Mouse (Mus musculus): ENCODE measurements around the gene Bcl2a1d. TPM values are rescaled to one million over a fixed set of nuclear protein-coding genes. Genes with fewer than 3 reads are reported as not detected.
"Not testable (repeated sequence)": the region's sequence is repeated elsewhere in the genome, so short reads cannot be mapped to it uniquely, and the experiment has no call there.

Gene Bcl2a1d
- polyA plus RNA-seq, 1 experiment: not detected

- H3K27me3 ChIP-seq (ENCODE audit: control insufficient read depth): not testable (repeated sequence)
These were observed 19.5 kb downstream of the Bcl2a1d start for GRCm38 (mm10) chr9:88712164-88712749.

GRCm38 (mm10) chr9:88710910-88711438, 20.7 kb downstream of the Bcl2a1d start:
- H3K27me3 ChIP-seq (ENCODE audit: control insufficient read depth); H3K9me3 ChIP-seq (ENCODE audit: control insufficient read depth, low read length); H3K4me3 ChIP-seq (replicated peaks); H3K4me1 ChIP-seq (ENCODE audit: control insufficient read depth); H3K36me3 ChIP-seq (ENCODE audit: control insufficient read depth): not testable (repeated sequence)

More at GRCm38 (mm10) chr9:88712164-88712749, 19.5 kb downstream of the Bcl2a1d start:
- not testable (repeated sequence) for H3K4me3 ChIP-seq (replicated peaks); H3K4me1 ChIP-seq (ENCODE audit: control insufficient read depth); H3K36me3 ChIP-seq (ENCODE audit: control insufficient read depth); H3K9me3 ChIP-seq (ENCODE audit: control insufficient read depth, low read length)

GRCm38 (mm10) chr9:88710439-88710838, 21.3 kb downstream of the Bcl2a1d start:
- not testable (repeated sequence) for H3K27me3 ChIP-seq (ENCODE audit: control insufficient read depth); H3K4me3 ChIP-seq (replicated peaks); H3K36me3 ChIP-seq (ENCODE audit: control insufficient read depth); H3K9me3 ChIP-seq (ENCODE audit: control insufficient read depth, low read length); H3K4me1 ChIP-seq (ENCODE audit: control insufficient read depth)

- H3K27me3 ChIP-seq (ENCODE audit: control insufficient read depth); H3K9me3 ChIP-seq (ENCODE audit: control insufficient read depth, low read length); H3K4me3 ChIP-seq (replicated peaks); H3K4me1 ChIP-seq (ENCODE audit: control insufficient read depth); H3K36me3 ChIP-seq (ENCODE audit: control insufficient read depth): not testable (repeated sequence)
These were observed 21.9 kb downstream of the Bcl2a1d start for GRCm38 (mm10) chr9:88709794-88710193.

GRCm38 (mm10) chr9:88709304-88709703, 22.4 kb downstream of the Bcl2a1d start:
- no peak overlapping the region for H3K4me3 ChIP-seq (replicated peaks)
- no peaks in the 10 kb centered on the region for H3K27me3 ChIP-seq (ENCODE audit: control insufficient read depth)
- no peak for TF ChIP-seq TAL1 (IDR thresholded peaks at IDR 0.05; ENCODE audit: low read length)
- TF ChIP-seq GATA1 (IDR thresholded peaks at IDR 0.05; ENCODE audit: low read length): no peak
- no peaks in the 10 kb centered on the region for H3K36me3 ChIP-seq (ENCODE audit: control insufficient read depth)
- no peaks in the 10 kb centered on the region for H3K4me1 ChIP-seq (ENCODE audit: control insufficient read depth)
- no peaks in the 10 kb centered on the region for H3K9me3 ChIP-seq (ENCODE audit: control insufficient read depth, low read length)

GRCm38 (mm10) chr9:88706700-88707099, 25.0 kb downstream of the Bcl2a1d start:
- no peak for TF ChIP-seq GATA1 (IDR thresholded peaks at IDR 0.05; ENCODE audit: low read length)
- TF ChIP-seq TAL1 (IDR thresholded peaks at IDR 0.05; ENCODE audit: low read length): no peak
- Histone ChIP-seq H3K4me1 (ENCODE audit: control insufficient read depth) (no peaks in the 10 kb centered on the region), H3K4me3 (replicated peaks) (no peak overlapping the region), H3K36me3 (ENCODE audit: control insufficient read depth) (no peaks in the 10 kb centered on the region), H3K9me3 (ENCODE audit: control insufficient read depth, low read length) (no peaks in the 10 kb centered on the region), H3K27me3 (ENCODE audit: control insufficient read depth) (no peaks in the 10 kb centered on the region)

GRCm38 (mm10) chr9:88705157-88705556, 26.6 kb downstream of the Bcl2a1d start:
- H3K9me3 ChIP-seq (ENCODE audit: control insufficient read depth, low read length); H3K27me3 ChIP-seq (ENCODE audit: control insufficient read depth); H3K36me3 ChIP-seq (ENCODE audit: control insufficient read depth); H3K4me3 ChIP-seq (replicated peaks); H3K4me1 ChIP-seq (ENCODE audit: control insufficient read depth): not testable (repeated sequence)

- H3K36me3 ChIP-seq (ENCODE audit: control insufficient read depth); H3K27me3 ChIP-seq (ENCODE audit: control insufficient read depth); H3K4me3 ChIP-seq (replicated peaks); H3K4me1 ChIP-seq (ENCODE audit: control insufficient read depth); H3K9me3 ChIP-seq (ENCODE audit: control insufficient read depth, low read length): not testable (repeated sequence)
These were observed 33.0 kb downstream of the Bcl2a1d start for GRCm38 (mm10) chr9:88698746-88699145.

GRCm38 (mm10) chr9:88691307-88691706, 40.4 kb downstream of the Bcl2a1d start:
- not testable (repeated sequence) for H3K4me3 ChIP-seq (replicated peaks); H3K36me3 ChIP-seq (ENCODE audit: control insufficient read depth); H3K27me3 ChIP-seq (ENCODE audit: control insufficient read depth); H3K4me1 ChIP-seq (ENCODE audit: control insufficient read depth); H3K9me3 ChIP-seq (ENCODE audit: control insufficient read depth, low read length)

- H3K36me3 ChIP-seq (ENCODE audit: control insufficient read depth); H3K4me3 ChIP-seq (replicated peaks); H3K4me1 ChIP-seq (ENCODE audit: control insufficient read depth); H3K9me3 ChIP-seq (ENCODE audit: control insufficient read depth, low read length); H3K27me3 ChIP-seq (ENCODE audit: control insufficient read depth): not testable (repeated sequence)
These were observed 42.3 kb downstream of the Bcl2a1d start for GRCm38 (mm10) chr9:88689451-88689850.

- not testable (repeated sequence) for H3K27me3 ChIP-seq (ENCODE audit: control insufficient read depth); H3K4me3 ChIP-seq (replicated peaks); H3K4me1 ChIP-seq (ENCODE audit: control insufficient read depth); H3K36me3 ChIP-seq (ENCODE audit: control insufficient read depth); H3K9me3 ChIP-seq (ENCODE audit: control insufficient read depth, low read length)
These were observed 45.0 kb downstream of the Bcl2a1d start for GRCm38 (mm10) chr9:88686719-88687118.

Other genes starting within 250 kb of the Bcl2a1d start
- gene Syncrip, start 249.3 kb downstream of the Bcl2a1d start, polyA plus RNA-seq (2012): 3.0 and 3.8 TPM in 2 replicates
- 0.47 and 0.62 TPM in 2 replicates for gene Zfp949, start 183.9 kb downstream of the Bcl2a1d start, polyA plus RNA-seq (2012)
- gene Trim43a, start 151.0 kb downstream of the Bcl2a1d start, polyA plus RNA-seq (2012): not detected in 2 replicates
- 0.12 and 0.51 TPM in 2 replicates for gene Mthfsl, start 11.6 kb downstream of the Bcl2a1d start, polyA plus RNA-seq (2012)
- gene Trim43c, start 107.2 kb upstream of the Bcl2a1d start, polyA plus RNA-seq (2012): not detected in 2 replicates
- not detected in 2 replicates for gene Bcl2a1a, start 225.0 kb upstream of the Bcl2a1d start, polyA plus RNA-seq (2012)